Mouse (Mus musculus): ENCODE results near the gene Gm17387.
A peak's percentile ranks its signal among the peaks of the same experiment; 100 is the strongest.

Gene Gm17387

GRCm38 (mm10) chr7:141047581-141048225, 18.8 kb downstream of the Gm17387 start:
- DNase-seq (ENCODE audit: inconsistent ontology term), result peak; percentile 97

- peak; percentile 93 for DNase-seq (ENCODE audit: inconsistent ontology term)
Measured at GRCm38 (mm10) chr7:141048226-141049218, 19.6 kb downstream of the Gm17387 start.

GRCm38 (mm10) chr7:141049326-141049725, 20.4 kb downstream of the Gm17387 start:
- no peak for DNase-seq (ENCODE audit: inconsistent ontology term)

- DNase-seq (ENCODE audit: inconsistent ontology term), result no peak
Measured at GRCm38 (mm10) chr7:141051060-141051685, 22.2 kb downstream of the Gm17387 start.

GRCm38 (mm10) chr7:141052016-141052415, 23.1 kb downstream of the Gm17387 start:
- DNase-seq (ENCODE audit: inconsistent ontology term), result no peak

- DNase-seq (ENCODE audit: inconsistent ontology term), result no peak
Measured at GRCm38 (mm10) chr7:141052421-141052820, 23.5 kb downstream of the Gm17387 start.

GRCm38 (mm10) chr7:141055785-141056184, 26.9 kb downstream of the Gm17387 start:
- no peak for DNase-seq (ENCODE audit: inconsistent ontology term)

- no peak for DNase-seq (ENCODE audit: inconsistent ontology term)
Measured at GRCm38 (mm10) chr7:141056976-141057375, 28.0 kb downstream of the Gm17387 start.

- DNase-seq (ENCODE audit: inconsistent ontology term), result no peak
Measured at GRCm38 (mm10) chr7:141057541-141057940, 28.6 kb downstream of the Gm17387 start.

GRCm38 (mm10) chr7:141058601-141059341, 29.8 kb downstream of the Gm17387 start:
- no peak for DNase-seq (ENCODE audit: inconsistent ontology term)

- DNase-seq (ENCODE audit: inconsistent ontology term), result no peak
Measured at GRCm38 (mm10) chr7:141059929-141060328, 31.0 kb downstream of the Gm17387 start.

GRCm38 (mm10) chr7:141060426-141061242, 31.7 kb downstream of the Gm17387 start, which contains the start of gene B4galnt4:
TSS of gene B4galnt4 (plus strand) at chr7:141061104.
- peak; percentile 83 for DNase-seq (ENCODE audit: inconsistent ontology term)

GRCm38 (mm10) chr7:141061269-141061692, 32.4 kb downstream of the Gm17387 start:
- DNase-seq (ENCODE audit: inconsistent ontology term), result no peak

- DNase-seq (ENCODE audit: inconsistent ontology term), result no peak
Measured at GRCm38 (mm10) chr7:141062525-141062924, 33.6 kb downstream of the Gm17387 start.

GRCm38 (mm10) chr7:141063353-141063752, 34.4 kb downstream of the Gm17387 start:
- DNase-seq (ENCODE audit: inconsistent ontology term), result no peak

GRCm38 (mm10) chr7:141064175-141064574, 35.2 kb downstream of the Gm17387 start:
- no peak for DNase-seq (ENCODE audit: inconsistent ontology term)

GRCm38 (mm10) chr7:141064576-141064975, 35.6 kb downstream of the Gm17387 start:
- DNase-seq (ENCODE audit: inconsistent ontology term), result no peak

- DNase-seq (ENCODE audit: inconsistent ontology term), result no peak
Measured at GRCm38 (mm10) chr7:141068351-141068750, 39.4 kb downstream of the Gm17387 start.

- peak; percentile 69 for DNase-seq (ENCODE audit: inconsistent ontology term)
Measured at GRCm38 (mm10) chr7:141070058-141070862, 41.3 kb downstream of the Gm17387 start.
